Mouse (Mus musculus) forebrain, postnatal 0 days (tissue): Measurements from ENCODE around the gene Grk5. TPM values are rescaled to one million over a fixed set of nuclear protein-coding genes. Genes with fewer than 3 reads are reported as not detected.
"Not testable (repeated sequence)": the region's sequence is repeated elsewhere in the genome, so short reads cannot be mapped to it uniquely, and the experiment has no call there.

ENCODE experiments used
- ATAC-seq: fragments of 200-750 bp; cut with Nextera tagmentation; 2 replicates; pipeline ENCODE4 v1.8.0; 2017; ENCODE audit warnings: mild to moderate bottlenecking, moderate library complexity
- DNase-seq: peaks from one replicate; pipeline ENCODE4 v3.0.0-alpha.2; 2015
- H3K27ac ChIP-seq: fragments of 300-500 bp; sonication (generic); 2 replicates; pipeline ENCODE4 v1.5.1; 2014; ENCODE audit warnings: low read depth, mild to moderate bottlenecking, antibody characterized with exemption, low read length, moderate library complexity, mixed read lengths
- H3K27me3 ChIP-seq: fragments of 300-500 bp; sonication (generic); 2 replicates; pipeline ENCODE4 v1.6.1; 2014; ENCODE audit warnings: mild to moderate bottlenecking, low read length, mixed read lengths; ENCODE audit not compliant: insufficient read depth
- H3K36me3 ChIP-seq: fragments of 300-500 bp; sonication (generic); 2 replicates; pipeline ENCODE4 v1.6.1; 2014; ENCODE audit warnings: mild to moderate bottlenecking, moderate library complexity; ENCODE audit not compliant: insufficient read depth
- H3K4me1 ChIP-seq: fragments of 300-500 bp; sonication (generic); 2 replicates; pipeline ENCODE4 v1.6.1; 2014; ENCODE audit warnings: antibody characterized with exemption; ENCODE audit not compliant: insufficient read depth
- H3K4me2 ChIP-seq: fragments of 300-500 bp; sonication (generic); 2 replicates; pipeline ENCODE4 v1.6.1; 2014; ENCODE audit warnings: low read depth, mild to moderate bottlenecking, moderate library complexity
- H3K4me3 ChIP-seq: fragments of 300-500 bp; sonication (generic); 2 replicates; pipeline ENCODE4 v1.5.1; 2014; ENCODE audit warnings: low read depth, low read length, mixed read lengths
- H3K9ac ChIP-seq: fragments of 300-500 bp; sonication (generic); 2 replicates; pipeline ENCODE4 v1.6.1; 2014; ENCODE audit warnings: mild to moderate bottlenecking
- H3K9me3 ChIP-seq: fragments of 300-500 bp; sonication (generic); 2 replicates; pipeline ENCODE4 v1.6.1; 2016; ENCODE audit warnings: low read length
- CTCF ChIP-seq: sonication (generic); IDR thresholded peaks from 2 replicates; pipeline ENCODE4 v1.5.1; 2016; ENCODE audit warnings: antibody characterized with exemption, control low read depth, low read depth
- WGBS: fragments of 180-500 bp; shearing (Covaris S2); extraction: QIAGEN DNeasy Blood & Tissue Kit; methylation state at CpG from one replicate; pipeline ENCODE4 v1.1.7; 2014; 5-methylcytosine and 5-hydroxymethylcytosine counted together
- polyA plus RNA-seq: library from polyadenylated mRNA; unstranded; fragments of >200 nt; fragmentation: Nextera tagmentation; extraction: Ambion mirVana; gene quantifications from 2 replicates; pipeline ENCODE4 v1.2.1, GENCODE M21; 2015
- total RNA-seq: library from RNA; depleted of rRNA; stranded (reverse); fragments of >200 nt; gene quantifications from 2 replicates; pipeline ENCODE4 v1.2.3, GENCODE M21; 2014

Grk5 gene
- total and polyA plus RNA-seq, 2 experiments from 2014 or later = 1.3 to 10.4 TPM

DNA sequence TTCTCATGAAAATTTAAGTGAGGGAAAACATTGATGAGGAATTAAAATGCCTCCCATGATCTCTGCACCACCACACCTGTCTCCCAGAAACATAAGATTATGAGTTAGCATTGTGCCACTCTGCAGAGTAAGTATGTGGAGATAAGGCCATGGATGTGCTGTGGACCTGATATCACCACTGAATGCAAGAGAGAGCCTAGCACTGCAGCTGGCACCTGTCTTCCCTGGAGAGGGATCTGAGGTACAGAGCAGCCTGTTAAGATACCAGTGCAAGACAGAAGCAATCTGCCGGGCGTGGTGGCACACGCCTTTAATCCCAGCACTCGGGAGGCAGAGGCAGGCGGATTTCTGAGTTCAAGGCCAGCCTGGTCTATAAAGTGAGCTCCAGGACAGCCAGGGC lies 15.9 kb downstream of the Grk5 start:
- no peaks in the 10 kb centered on the region for H3K9me3 ChIP-seq
- DNase-seq (no peak), ATAC-seq (no peak)
- H3K27me3 ChIP-seq = no peaks in the 10 kb centered on the region
- no peak for TF ChIP-seq CTCF
- H3K4me2 ChIP-seq = no peak overlapping the region
- H3K4me1 ChIP-seq = no peaks in the 10 kb centered on the region
- H3K27ac ChIP-seq = no peak overlapping the region
- no peak overlapping the region for H3K4me3 ChIP-seq
- no peak overlapping the region for H3K9ac ChIP-seq
- H3K36me3 ChIP-seq = no peaks in the 10 kb centered on the region
- 94% methylated on average over 5 of the region's 5 CpGs for WGBS

DNA sequence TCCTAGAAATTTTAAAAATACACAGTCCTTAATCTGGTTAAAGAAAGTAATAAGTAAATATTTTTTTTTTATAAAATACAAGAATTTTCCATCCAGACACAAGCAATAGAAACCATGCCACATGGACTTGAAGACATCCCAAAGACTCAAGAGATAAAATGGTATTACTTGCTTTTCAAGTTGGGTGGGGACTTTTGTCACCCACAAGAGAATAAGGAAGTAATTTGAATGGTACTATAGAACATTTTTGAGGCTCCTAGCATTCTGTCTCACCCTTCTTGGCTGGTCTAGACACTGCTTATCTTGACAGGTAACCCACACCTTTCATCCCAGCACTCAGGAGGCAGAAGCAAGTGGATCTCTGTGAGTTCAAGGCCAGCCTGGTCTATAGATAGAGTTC lies 20.8 kb downstream of the Grk5 start:
- Histone ChIP-seq H3K36me3 (no peaks in the 10 kb centered on the region), H3K9me3 (no peaks in the 10 kb centered on the region), H3K4me3 (no peak overlapping the region), H3K27ac (no peak overlapping the region), H3K9ac (no peak overlapping the region), H3K4me1 (no peaks in the 10 kb centered on the region), H3K4me2 (no peak overlapping the region), H3K27me3 (no peaks in the 10 kb centered on the region)
- TF ChIP-seq CTCF = no peak
- DNase-seq = no peak
- no peak for ATAC-seq

DNA sequence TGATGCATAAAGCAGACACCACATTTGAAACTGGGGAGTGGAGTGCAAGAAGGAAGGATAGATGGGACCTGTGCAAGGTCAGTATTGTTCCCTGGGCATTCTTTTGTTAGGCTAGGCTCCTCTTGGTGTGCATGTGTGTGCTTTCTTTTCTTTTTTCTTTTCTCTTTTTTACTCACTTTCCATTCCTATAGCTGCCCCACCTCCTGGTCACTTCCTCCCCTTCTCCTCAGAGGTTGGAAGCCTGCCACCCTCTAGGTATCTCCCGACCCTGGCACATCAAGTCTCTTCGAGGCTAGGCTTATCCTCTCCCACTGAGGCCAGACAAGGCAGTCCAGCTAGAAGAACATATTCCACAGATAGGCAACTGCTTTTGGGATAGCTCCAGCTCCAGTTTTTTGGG lies 22.1 kb downstream of the Grk5 start:
- 87% methylated on average over 2 of the region's 2 CpGs for WGBS
- DNase-seq = no peak
- H3K27ac ChIP-seq = no peak overlapping the region

GRCm38 (mm10) chr19:60915236-60915635 lies 25.7 kb downstream of the Grk5 start:
- Histone ChIP-seq H3K4me1 (no peaks in the 10 kb centered on the region), H3K9ac (no peak overlapping the region), H3K9me3 (no peaks in the 10 kb centered on the region), H3K27me3 (no peaks in the 10 kb centered on the region), H3K4me3 (no peak overlapping the region), H3K4me2 (no peak overlapping the region), H3K27ac (no peak overlapping the region), H3K36me3 (no peaks in the 10 kb centered on the region)
- 81% methylated on average over 4 of the region's 4 CpGs for WGBS
- ATAC-seq (no peak), DNase-seq (no peak)
- no peak for TF ChIP-seq CTCF

More for the DNA sequence above, 22.1 kb downstream of the Grk5 start:
- Histone ChIP-seq H3K4me1 (no peaks in the 10 kb centered on the region), H3K4me3 (no peak overlapping the region), H3K4me2 (no peak overlapping the region), H3K9ac (no peak overlapping the region), H3K36me3 (no peaks in the 10 kb centered on the region), H3K9me3 (no peaks in the 10 kb centered on the region), H3K27me3 (no peaks in the 10 kb centered on the region)
- no peak for ATAC-seq
- no peak for TF ChIP-seq CTCF

- H3K36me3 ChIP-seq = no peaks in the 10 kb centered on the region
- H3K27me3 ChIP-seq = no peaks in the 10 kb centered on the region
- H3K4me1 ChIP-seq = no peaks in the 10 kb centered on the region
- no peak overlapping the region for H3K4me3 ChIP-seq
- 85% methylated on average over 3 of the region's 3 CpGs for WGBS
- DNase-seq (no peak), ATAC-seq (no peak)
- H3K4me2 ChIP-seq = no peak overlapping the region
- H3K9ac ChIP-seq = no peak overlapping the region
- no peak overlapping the region for H3K27ac ChIP-seq
- TF ChIP-seq CTCF = no peak
- no peaks in the 10 kb centered on the region for H3K9me3 ChIP-seq
Measured at GRCm38 (mm10) chr19:60915862-60916261, 26.3 kb downstream of the Grk5 start.

- no peak for TF ChIP-seq CTCF
- no peak overlapping the region for H3K27ac ChIP-seq
Measured at GRCm38 (mm10) chr19:60916869-60917570, 27.5 kb downstream of the Grk5 start.

GRCm38 (mm10) chr19:60924534-60924933 lies 35.0 kb downstream of the Grk5 start:
- not testable (repeated sequence) for ATAC-seq, H3K27ac ChIP-seq, DNase-seq, H3K27me3 ChIP-seq, H3K4me3 ChIP-seq, H3K9me3 ChIP-seq, H3K4me2 ChIP-seq, H3K4me1 ChIP-seq, H3K9ac ChIP-seq, H3K36me3 ChIP-seq

More at GRCm38 (mm10) chr19:60916869-60917570, 27.5 kb downstream of the Grk5 start:
- no peak for DNase-seq
- no peak overlapping the region for H3K9ac ChIP-seq
- H3K4me1 ChIP-seq = no peaks in the 10 kb centered on the region
- no peak for ATAC-seq
- H3K4me2 ChIP-seq = no peak overlapping the region
- H3K4me3 ChIP-seq = no peak overlapping the region
- no peaks in the 10 kb centered on the region for H3K36me3 ChIP-seq
- no peaks in the 10 kb centered on the region for H3K9me3 ChIP-seq
- H3K27me3 ChIP-seq = no peaks in the 10 kb centered on the region
- WGBS = 77% methylated on average over 6 of the region's 6 CpGs
